Comparison of ENCODE assay signal across 12 mouse cellular contexts in genomic region chr12:8900107-8900698, GRCm38 (mm10). TPM values are rescaled to one million over a fixed set of nuclear protein-coding genes. Genes with fewer than 3 reads are reported as not detected.
DNase-seq lines count a peak whose midpoint lies in the region; ATAC-seq and TF ChIP-seq lines count a peak whose summit lies in the region.
"Had no signal": no experiment of that assay in that cellular context is flagged by ENCODE, and none has a peak within 500 bp of the region (broad histone marks: within the 10 kb centered on the region; RNA-seq: fewer than 3 reads in every experiment).

No protein-coding gene starts in this region.

- no peaks in the 10 kb centered on the region for H3K36me3 ChIP-seq in forebrain, embryonic 15.5 days
- H3K36me3 ChIP-seq in forebrain, embryonic 13.5 days (ENCODE audit: poor library complexity, severe bottlenecking), result no peaks in the 10 kb centered on the region
- H3K36me3 ChIP-seq in kidney, adult 2 months (ENCODE audit: control insufficient read depth, insufficient read depth, low read length), result no peaks in the 10 kb centered on the region
- no peaks in the 10 kb centered on the region for H3K36me3 ChIP-seq in limb, embryonic 13.5 days
- H3K36me3 ChIP-seq: forebrain, embryonic 12.5 days had no signal

- no peak overlapping the region for H3K4me3 ChIP-seq in forebrain, embryonic 15.5 days
- no peak overlapping the region for H3K4me3 ChIP-seq in forebrain, embryonic 13.5 days
- H3K4me3 ChIP-seq in kidney, adult 2 months (ENCODE audit: insufficient read depth, low read depth, low read length), result no peak overlapping the region
- no peak overlapping the region for H3K4me3 ChIP-seq in limb, embryonic 13.5 days
- H3K4me3 ChIP-seq: forebrain, embryonic 12.5 days had no signal

- DNase-seq in kidney, adult 2 months, result peak; percentile 62
- DNase-seq in kidney, adult 11 months, result no peak
- DNase-seq in Muller cell, postnatal 12 days (ENCODE audit: inconsistent ontology term), result peak; percentile 87
- DNase-seq in B cell, adult 2 months, result no peak
- no peak for DNase-seq in gastrocnemius, postnatal 4 days (ENCODE audit: low spot score in 2 of 2)
- DNase-seq: cerebellum, adult 9-10 months; liver, postnatal 0 days; thymus, postnatal 4 days had no signal

- no peak for ATAC-seq in forebrain, embryonic 15.5 days (replicated peaks)
- ATAC-seq in forebrain, embryonic 13.5 days, result no peak
- 0 out of 2 replicates have a peak, but pooled peaks have one; percentile 41 for ATAC-seq in limb, embryonic 13.5 days (ENCODE audit: low FRiP score, low read depth)
- ATAC-seq: liver, postnatal 0 days had no signal

- H3K4me1 ChIP-seq in forebrain, embryonic 15.5 days, result peaks cover 11% of the 10 kb centered on the region
- peaks cover 15% of the 10 kb centered on the region for H3K4me1 ChIP-seq in forebrain, embryonic 13.5 days
- H3K4me1 ChIP-seq in kidney, adult 2 months (ENCODE audit: control insufficient read depth, insufficient read depth, low read length), result no peaks in the 10 kb centered on the region
- H3K4me1 ChIP-seq in limb, embryonic 13.5 days, result peaks cover 40% of the 10 kb centered on the region

- no peaks in the 10 kb centered on the region for H3K27me3 ChIP-seq in forebrain, embryonic 15.5 days
- H3K27me3 ChIP-seq in forebrain, embryonic 13.5 days, result no peaks in the 10 kb centered on the region
- H3K27me3 ChIP-seq in kidney, adult 2 months (replicated peaks; ENCODE audit: control insufficient read depth, insufficient read depth, low read length), result no peaks in the 10 kb centered on the region
- no peaks in the 10 kb centered on the region for H3K27me3 ChIP-seq in limb, embryonic 13.5 days
- H3K27me3 ChIP-seq: forebrain, embryonic 12.5 days had no signal

- WGBS in forebrain, embryonic 15.5 days, result 21% methylated on average over 4 of the region's 4 CpGs
- WGBS in forebrain, embryonic 13.5 days, result 19% methylated on average over 4 of the region's 4 CpGs
- WGBS in kidney, adult 2 months, result 47% methylated on average over 4 of the region's 4 CpGs
- 36% methylated on average over 4 of the region's 4 CpGs for WGBS in limb, embryonic 13.5 days

- H3K9ac ChIP-seq in forebrain, embryonic 15.5 days (replicated peaks), result no peak overlapping the region
- no peak overlapping the region for H3K9ac ChIP-seq in forebrain, embryonic 13.5 days
- H3K9ac ChIP-seq in limb, embryonic 13.5 days, result no peak overlapping the region
- H3K9ac ChIP-seq: forebrain, embryonic 12.5 days; liver, postnatal 0 days had no signal

- H3K9me3 ChIP-seq in forebrain, embryonic 15.5 days, result no peaks in the 10 kb centered on the region
- no peaks in the 10 kb centered on the region for H3K9me3 ChIP-seq in forebrain, embryonic 13.5 days (replicated peaks)
- no peaks in the 10 kb centered on the region for H3K9me3 ChIP-seq in limb, embryonic 13.5 days
- H3K9me3 ChIP-seq: forebrain, embryonic 12.5 days had no signal

- no peak for TF ChIP-seq POLR2A in kidney, adult 2 months (IDR thresholded peaks at IDR 0.05; ENCODE audit: low read depth, low read length)

- peak overlapping the region; percentile 48; the same call in 1 of the 2 replicates for H3K27ac ChIP-seq in forebrain, embryonic 15.5 days (replicated peaks)
- H3K27ac ChIP-seq in forebrain, embryonic 13.5 days, result no peak overlapping the region
- H3K27ac ChIP-seq in kidney, adult 2 months (ENCODE audit: insufficient read depth, low read depth, low read length), result peak overlapping the region; percentile 29
- H3K27ac ChIP-seq in limb, embryonic 13.5 days, result peak overlapping the region; percentile 55
- H3K27ac ChIP-seq: forebrain, embryonic 12.5 days had no signal

- no peak for TF ChIP-seq CTCF in kidney, adult 2 months (conservative IDR thresholded peaks at IDR 0.05; ENCODE audit: insufficient read depth, insufficient read length, low read depth, low read length)

- no peak overlapping the region for H3K4me2 ChIP-seq in forebrain, embryonic 15.5 days (replicated peaks)
- H3K4me2 ChIP-seq in forebrain, embryonic 13.5 days, result no peak overlapping the region
- no peak overlapping the region for H3K4me2 ChIP-seq in limb, embryonic 13.5 days (replicated peaks)
- H3K4me2 ChIP-seq: forebrain, embryonic 12.5 days had no signal

RNA-seq across cellular contexts. Expression of gene Laptm4a, which starts 21.3 kb away (rescaled TPM):
- 258 and 292 TPM in 2 replicates for polyA plus RNA-seq in forebrain, embryonic 15.5 days (2015; fragmentation: Nextera tagmentation; extraction: Ambion mirVana)
- polyA plus RNA-seq in forebrain, embryonic 13.5 days (2015; fragmentation: Nextera tagmentation; extraction: Ambion mirVana), result 243 and 246 TPM in 2 replicates
- polyA plus RNA-seq in kidney, adult 2 months (2012; rRNA removed), result 256 and 291 TPM in 2 replicates
- 391 and 410 TPM in 2 replicates for polyA plus RNA-seq in limb, embryonic 13.5 days (2015; fragmentation: Nextera tagmentation; extraction: Ambion mirVana)
- total RNA-seq in gastrocnemius, postnatal 4 days (2021), result 100 to 1,000 TPM; 425 to 463 TPM

RNA-seq across cellular contexts. Expression of gene Matn3, which starts 47.5 kb away (rescaled TPM):
- 0.08 and 0.10 TPM in 2 replicates for polyA plus RNA-seq in forebrain, embryonic 15.5 days (2015; fragmentation: Nextera tagmentation; extraction: Ambion mirVana)
- polyA plus RNA-seq in forebrain, embryonic 13.5 days (2015; fragmentation: Nextera tagmentation; extraction: Ambion mirVana), result 0.09 and 0.25 TPM in 2 replicates
- not detected in 2 replicates for polyA plus RNA-seq in kidney, adult 2 months (2012; rRNA removed)
- 31.5 and 36.3 TPM in 2 replicates for polyA plus RNA-seq in limb, embryonic 13.5 days (2015; fragmentation: Nextera tagmentation; extraction: Ambion mirVana)
- total RNA-seq in gastrocnemius, postnatal 4 days (2021), result under 1 TPM; 0.21 to 0.39 TPM
- polyA plus RNA-seq: liver, postnatal 0 days had no signal

Comparison
In these comparisons a context has a peak if more than half of its experiments do, and no peak if none do; other contexts are left out.
1. DNase-seq: peak in kidney, adult 2 months (single experiment) and Muller cell, postnatal 12 days (single experiment); none in kidney, adult 11 months (single experiment), B cell, adult 2 months (0 of 2) and gastrocnemius, postnatal 4 days (0 of 2).
2. RNA of gene Matn3, which starts 47.5 kb away (polyA plus RNA-seq): 31.5 to 36.3 TPM in limb, embryonic 13.5 days; 0.08 to 0.10 TPM in forebrain, embryonic 15.5 days, 0.09 to 0.25 TPM in forebrain, embryonic 13.5 days and not detected in kidney, adult 2 months; every median in the first group is over 10 times any median in the second.